Mouse (Mus musculus): ENCODE measurements around the gene Mterf1b.
"Not testable (repeated sequence)": the region's sequence is repeated elsewhere in the genome, so short reads cannot be mapped to it uniquely, and the experiment has no call there.

The Mterf1b gene

DNA sequence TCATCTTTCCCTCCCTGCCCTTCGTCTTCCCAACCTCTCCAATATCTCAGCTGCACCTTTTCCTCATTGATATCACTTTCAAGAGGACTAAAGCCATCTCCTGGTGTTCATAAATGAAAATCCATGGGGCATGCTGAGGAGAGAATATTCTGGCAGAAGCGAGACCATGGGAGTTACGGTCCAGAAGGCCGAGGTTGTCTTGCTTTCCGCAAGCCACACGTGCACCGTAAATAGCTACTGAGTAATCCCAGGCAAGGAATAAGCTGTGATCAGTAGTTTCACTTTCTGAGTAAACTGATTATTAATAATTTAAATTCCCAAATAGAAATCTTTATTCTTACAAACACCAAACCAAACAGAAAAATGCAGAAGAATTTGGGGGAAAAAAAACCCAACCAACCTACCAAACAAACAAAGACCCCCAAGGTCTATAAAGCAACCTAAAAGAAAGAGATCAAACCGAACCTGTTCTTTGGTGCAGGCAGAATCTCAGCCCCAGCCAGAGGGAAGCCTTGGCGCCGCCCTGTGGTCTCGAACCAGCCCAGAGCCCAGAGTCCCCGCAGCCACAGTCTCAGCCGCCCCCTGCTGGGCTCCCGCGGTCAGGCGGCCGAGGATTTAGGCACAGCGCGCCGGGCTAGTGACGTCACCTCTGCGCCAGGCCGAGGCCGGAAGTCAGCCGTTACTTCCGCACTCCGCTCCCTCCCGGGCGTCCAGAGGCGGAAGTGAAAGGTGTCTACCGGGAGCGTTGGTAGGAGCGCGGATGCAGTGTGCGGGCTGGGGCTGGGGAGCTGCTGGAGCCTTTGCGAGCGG is at the start of gene Mterf1b:
Mterf1b (plus strand) TSS at position 697 of the 810 bp plus-strand sequence.
- CTCF ChIA-PET = not testable (repeated sequence)

- CTCF ChIA-PET = not testable (repeated sequence)
Observed at GRCm38 (mm10) chr5:4159418-4160071, 32.6 kb upstream of the Mterf1b start.

- CTCF ChIA-PET = no interaction called here
Observed at GRCm38 (mm10) chr5:4161554-4161953, 30.6 kb upstream of the Mterf1b start.

- CTCF ChIA-PET = no interaction called here
Observed at GRCm38 (mm10) chr5:4162461-4162860, 29.7 kb upstream of the Mterf1b start.

GRCm38 (mm10) chr5:4167813-4168529 is 24.2 kb upstream of the Mterf1b start:
- CTCF ChIA-PET = not testable (repeated sequence)

GRCm38 (mm10) chr5:4168530-4168926 is 23.6 kb upstream of the Mterf1b start:
- CTCF ChIA-PET = not testable (repeated sequence)

DNA sequence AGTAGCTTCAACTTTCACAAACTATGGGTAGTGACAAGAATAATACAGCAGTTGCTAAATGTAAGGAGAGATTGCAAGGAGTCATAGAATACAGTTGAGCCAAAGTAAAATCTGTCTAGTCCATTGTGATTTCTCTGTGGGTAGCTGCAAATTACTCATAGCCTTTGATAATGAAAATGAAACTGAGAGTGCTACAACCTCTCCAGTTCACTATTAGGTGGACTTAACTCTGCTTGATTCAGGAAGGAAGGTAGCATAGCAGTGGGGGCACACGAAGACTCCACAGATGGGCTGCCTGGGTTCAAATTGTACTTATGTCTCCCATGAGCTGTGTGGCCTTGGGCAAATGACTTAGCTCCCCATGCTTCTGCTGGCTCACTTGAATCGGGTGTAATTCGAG is 15.7 kb upstream of the Mterf1b start:
- CTCF ChIA-PET = not testable (repeated sequence)

- CTCF ChIA-PET = no interaction called here
Observed at GRCm38 (mm10) chr5:4179364-4179763, 12.8 kb upstream of the Mterf1b start.

DNA sequence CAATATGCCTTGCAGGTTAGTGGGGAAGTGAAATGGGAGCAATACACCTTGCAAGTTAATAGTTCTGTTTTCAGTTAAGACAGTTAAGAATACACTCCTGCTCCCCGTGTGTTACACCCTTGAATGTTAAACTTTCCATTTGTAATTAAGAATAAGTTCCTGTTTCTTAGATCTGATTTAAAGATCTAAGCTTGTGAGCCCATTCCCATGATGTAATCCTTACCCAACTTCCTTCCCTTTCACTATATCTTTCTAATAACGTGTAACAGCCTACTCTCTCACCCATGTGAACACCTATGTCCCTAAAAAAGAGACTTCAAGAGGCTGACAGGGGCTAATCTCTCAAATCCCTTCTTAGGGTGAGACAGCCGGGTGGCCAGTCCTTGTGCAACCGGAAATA is 5.4 kb upstream of the Mterf1b start:
- CTCF ChIA-PET = no interaction called here

DNA sequence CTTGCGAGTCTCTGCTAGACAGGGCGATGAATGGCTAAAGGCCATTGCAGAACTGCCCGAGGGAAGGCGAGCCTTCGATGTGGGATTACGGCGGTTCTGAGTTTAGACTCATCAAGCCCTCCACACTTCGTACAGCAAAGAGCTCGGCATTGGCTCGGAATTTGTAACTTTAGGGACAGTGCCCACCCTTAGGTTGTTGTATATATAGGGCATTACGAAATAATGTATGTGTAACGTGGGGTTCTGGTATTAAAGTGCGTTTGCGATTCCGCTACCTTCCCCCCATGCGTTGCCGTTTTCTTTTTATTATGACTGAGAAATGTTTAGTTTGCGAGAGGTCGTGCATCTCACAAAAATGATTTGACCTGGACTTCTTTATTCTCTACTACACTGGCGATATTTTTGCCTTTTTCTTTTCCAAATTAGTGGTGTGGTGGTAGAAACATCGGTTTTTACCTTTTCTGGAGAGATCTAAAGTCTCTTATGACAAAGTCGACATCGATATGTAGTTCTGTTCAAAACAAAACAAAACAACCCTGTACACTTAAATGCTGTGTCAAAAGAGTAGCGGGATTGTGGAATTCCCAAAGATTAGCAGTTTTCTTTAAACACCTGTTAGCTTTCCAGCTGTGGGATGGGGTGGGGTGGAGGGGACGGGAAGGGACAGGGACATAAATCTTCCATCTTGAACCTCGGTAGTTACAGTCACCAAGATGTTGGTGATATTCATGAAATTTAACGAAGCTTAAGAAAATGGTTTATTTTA is 497 bp downstream of the Mterf1b start:
- CTCF ChIA-PET = interaction anchor here (0.6 kb wide), 1 partner anchor 147 kb away, joined by 5 read pairs; no protein-coding TSS in a partner anchor

GRCm38 (mm10) chr5:4193247-4193628 is 1.1 kb downstream of the Mterf1b start:
- CTCF ChIA-PET = interaction anchor here (0.6 kb wide), 1 partner anchor 148 kb away, joined by 5 read pairs; no protein-coding TSS in a partner anchor

GRCm38 (mm10) chr5:4194166-4194565 is 2.0 kb downstream of the Mterf1b start:
- CTCF ChIA-PET = no interaction called here

- CTCF ChIA-PET = no interaction called here
Observed at GRCm38 (mm10) chr5:4195086-4195485, 2.9 kb downstream of the Mterf1b start.

DNA sequence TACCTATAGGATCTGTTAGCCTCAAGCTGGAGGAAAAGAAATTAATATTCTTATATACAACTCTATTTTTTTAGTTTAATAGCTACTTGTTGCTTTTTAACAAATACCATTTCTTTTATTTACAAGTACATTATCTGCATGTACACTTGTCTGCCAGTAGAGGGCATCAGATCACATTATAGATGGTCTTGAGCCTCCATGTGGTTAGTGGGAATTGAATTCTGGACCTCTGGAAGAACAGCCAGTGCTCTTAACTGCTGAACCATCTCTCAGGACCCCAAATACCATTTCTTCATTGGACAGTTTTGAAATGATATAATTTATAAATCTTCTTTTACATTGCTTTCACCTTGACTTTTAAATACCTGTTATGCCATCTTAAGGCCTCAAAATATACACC is 9.2 kb downstream of the Mterf1b start:
- CTCF ChIA-PET = no interaction called here

GRCm38 (mm10) chr5:4202276-4202810 is 10.2 kb downstream of the Mterf1b start:
- CTCF ChIA-PET = not testable (repeated sequence)

DNA sequence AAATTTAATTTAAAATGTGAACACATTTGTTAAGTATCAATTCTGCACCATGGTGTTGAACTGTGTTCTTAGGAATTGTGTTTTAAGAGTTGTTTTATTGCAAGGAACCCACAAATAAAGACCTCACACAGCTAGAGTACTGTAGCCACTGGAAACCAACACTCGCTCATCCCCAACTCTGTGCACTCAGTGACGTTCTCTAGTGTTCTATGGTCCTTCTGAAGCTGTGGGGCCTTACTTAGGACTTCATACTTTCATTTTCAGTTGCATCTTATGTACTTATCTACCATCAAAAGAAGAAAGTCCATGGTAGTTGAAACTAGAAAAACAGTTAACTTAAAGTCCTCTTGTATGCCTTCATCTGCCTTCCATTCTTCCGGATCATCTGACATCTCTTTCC is 17.9 kb downstream of the Mterf1b start:
- CTCF ChIA-PET = not testable (repeated sequence)

DNA sequence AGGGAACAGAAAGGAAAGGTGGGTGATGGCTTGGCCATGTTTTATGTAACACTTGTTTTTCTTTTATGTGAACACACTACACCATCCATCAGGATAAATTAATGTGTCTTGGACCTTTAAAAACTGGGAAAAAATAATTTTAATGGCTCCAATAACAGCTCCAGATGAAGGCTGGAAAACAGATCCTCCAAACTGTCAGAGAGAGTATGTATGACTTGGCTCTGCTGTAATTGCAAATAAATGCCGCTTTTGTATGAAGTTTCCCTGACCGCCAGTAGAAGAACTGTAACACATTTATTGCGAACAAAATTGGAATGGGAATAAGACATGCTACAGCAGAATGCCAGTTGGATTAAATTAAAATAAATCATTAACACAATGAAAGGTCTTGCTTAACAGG is 29.1 kb downstream of the Mterf1b start:
- CTCF ChIA-PET = no interaction called here

DNA sequence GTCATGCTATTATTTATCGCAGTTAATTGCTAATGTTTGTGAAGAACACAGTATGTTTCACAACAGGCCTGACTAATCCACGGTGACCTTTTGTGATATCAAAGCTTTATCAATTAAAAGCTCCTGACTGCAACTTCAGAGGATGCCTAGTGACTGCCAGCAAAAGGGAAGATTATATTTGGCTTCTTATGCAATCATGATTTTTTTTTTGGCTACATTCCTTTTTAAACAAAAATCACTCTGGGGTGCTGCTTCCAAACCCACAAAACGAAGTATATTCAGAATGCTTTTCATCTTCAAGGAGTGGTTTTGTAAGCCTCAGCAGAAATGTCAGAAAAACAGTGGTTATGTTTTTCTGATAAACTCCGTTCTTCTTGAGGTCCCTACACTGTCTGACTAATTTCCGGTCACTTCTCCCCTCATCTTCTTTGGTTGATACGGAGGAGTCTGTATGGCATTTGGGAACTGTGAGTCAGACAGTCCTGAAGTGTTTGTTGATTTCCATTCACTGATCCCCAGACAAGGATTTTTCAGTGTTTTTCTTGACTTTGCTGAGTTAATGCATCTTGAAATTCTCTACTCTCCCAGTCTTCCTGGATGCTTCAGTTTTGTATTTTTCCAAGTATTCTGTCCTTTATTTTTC is 29.9 kb downstream of the Mterf1b start:
- CTCF ChIA-PET = no interaction called here

DNA sequence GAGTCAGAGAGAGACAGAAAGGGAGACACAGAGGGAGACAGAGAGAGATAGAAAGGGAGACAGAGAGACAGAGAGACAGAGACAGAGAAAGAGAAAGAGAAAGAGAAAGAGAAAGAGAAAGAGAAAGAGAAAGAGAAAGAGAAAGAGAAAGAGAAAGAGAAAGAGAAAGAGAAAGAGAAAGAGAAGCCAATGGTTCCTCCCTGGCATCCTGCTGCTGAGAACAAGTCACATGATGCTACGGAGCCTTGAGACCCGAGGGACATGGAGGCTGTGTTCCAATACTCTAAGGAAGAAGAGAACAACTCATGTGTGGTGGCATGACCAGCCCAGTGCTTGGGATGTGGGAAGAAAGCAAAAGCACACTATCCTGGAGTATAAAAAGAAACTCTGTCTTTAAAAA is 40.0 kb downstream of the Mterf1b start:
- CTCF ChIA-PET = no interaction called here

DNA sequence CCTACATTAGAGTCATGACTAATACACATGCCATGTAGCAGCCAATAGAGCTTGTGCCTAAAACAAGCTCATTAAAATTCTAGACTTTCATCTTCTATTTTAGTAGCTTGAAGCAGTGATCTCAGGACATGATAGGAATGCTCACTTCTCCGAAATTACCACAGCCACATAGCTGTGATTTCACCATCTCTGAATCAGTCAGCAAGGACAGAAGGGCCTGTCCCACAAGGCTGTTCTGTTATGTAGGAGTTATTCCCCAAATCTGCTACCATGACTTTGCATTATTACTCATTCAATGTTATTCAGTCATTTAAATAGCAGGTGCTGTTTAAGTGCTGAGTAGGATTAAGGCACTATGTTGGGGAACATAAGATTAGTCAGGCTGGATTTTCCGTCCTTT is 42.3 kb downstream of the Mterf1b start:
- CTCF ChIA-PET = no interaction called here

DNA sequence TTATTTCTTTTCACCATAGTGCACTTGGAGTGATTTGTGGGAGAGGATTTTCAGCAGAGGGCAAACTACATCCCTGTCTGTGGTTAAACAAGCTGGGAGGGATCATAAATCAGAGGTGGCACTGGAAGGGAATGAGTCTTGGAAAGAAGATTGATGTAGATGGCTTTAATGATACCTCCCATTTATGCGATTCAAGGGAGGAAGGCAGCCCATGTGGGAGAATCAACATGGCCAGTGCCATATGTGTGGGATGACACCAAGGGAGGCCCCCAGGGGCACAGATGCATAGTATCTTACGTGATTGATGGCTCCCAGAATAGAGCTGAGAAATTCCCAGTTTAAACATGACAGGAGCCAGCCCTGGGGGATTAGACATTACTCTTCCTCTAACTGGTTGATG is 48.0 kb downstream of the Mterf1b start:
- CTCF ChIA-PET = no interaction called here
